Mouse (Mus musculus) layer of hippocampus, adult 18-20 months (tissue): Measurements from ENCODE around the gene Stk40. TPM values are rescaled to one million over a fixed set of nuclear protein-coding genes. Genes with fewer than 3 reads are reported as not detected.

ENCODE experiments used
- total RNA-seq, 2 experiments: library from RNA; stranded (reverse); gene quantifications; 2 replicates each; pipeline ENCODE4 v1.2.3; 2021

Stk40 gene
- total RNA-seq, 2 experiments from 2014 or later = 30.2 to 32.9 TPM

Other genes with a start within 250 kb of the Stk40 start
- gene Csf3r, start 79.4 kb upstream of the Stk40 start, total RNA-seq = 1 to 10 TPM; 3.8 to 6.2 TPM
- gene Mrps15, start 57.0 kb upstream of the Stk40 start, total RNA-seq = 10 to 100 TPM; 47.9 to 49.8 TPM
- 10 to 100 TPM; 43.6 to 47.6 TPM for gene Oscp1, start 45.4 kb upstream of the Stk40 start, total RNA-seq
- 10 to 100 TPM; 12.7 to 15.6 TPM for gene Lsm10, start 7.3 kb upstream of the Stk40 start, total RNA-seq
- gene Eva1b, start 43.8 kb downstream of the Stk40 start, total RNA-seq = 1 to 10 TPM; 1.8 to 1.9 TPM
- under 1 TPM; 0.57 to 0.58 TPM for gene Sh3d21, start 59.5 kb downstream of the Stk40 start, total RNA-seq
- gene Thrap3, start 98.8 kb downstream of the Stk40 start, total RNA-seq = 100 to 1,000 TPM; 136 to 145 TPM
- gene Map7d1, start 152.4 kb downstream of the Stk40 start, total RNA-seq = 100 to 1,000 TPM; 245 to 258 TPM
- 10 to 100 TPM; 83.4 to 87.4 TPM for gene Trappc3, start 158.4 kb downstream of the Stk40 start, total RNA-seq
- gene Col8a2, start 182.8 kb downstream of the Stk40 start, total RNA-seq = 1 to 10 TPM; 1.7 to 2.3 TPM
- 10 to 100 TPM; 29.1 to 32.3 TPM for gene Adprhl2, start 217.7 kb downstream of the Stk40 start, total RNA-seq
- under 1 TPM; 0.94 to 0.99 TPM for gene Tekt2, start 221.7 kb downstream of the Stk40 start, total RNA-seq